Mouse (Mus musculus) G1E (cell line): ENCODE data around the gene Gm21954.

ENCODE experiments used
- CTCF ChIP-seq: IDR thresholded peaks from 2 replicates; pipeline ENCODE4 v1.5.1; 2012; ENCODE audit warnings: low read depth, low read length, inconsistent platforms, mixed read lengths
- POLR2AphosphoS5 ChIP-seq: IDR thresholded peaks from 2 replicates; pipeline ENCODE4 v1.6.1; 2012; ENCODE audit warnings: low read depth, low read length, inconsistent platforms; ENCODE audit not compliant: insufficient replicate concordance
- TAL1 ChIP-seq: conservative IDR thresholded peaks from 2 replicates; pipeline ENCODE4 v1.6.1; 2012; ENCODE audit warnings: low read depth, low read length, inconsistent platforms, mixed read lengths

- no peak for TF ChIP-seq CTCF
- no peak for TF ChIP-seq TAL1
- TF ChIP-seq POLR2AphosphoS5 = no peak
These were observed 4.7 kb upstream of the Gm21954 start for GRCm38 (mm10) chr3:55476694-55477093.
